Mouse (Mus musculus) gastrocnemius, postnatal 36 days (tissue): ENCODE results near the gene Ntsr1. TPM values are rescaled to one million over a fixed set of nuclear protein-coding genes. Genes with fewer than 3 reads are reported as not detected.

ENCODE experiments used
- DNase-seq, 2 experiments: peaks; one replicate each; pipeline ENCODE4 v3.0.0; 2022
- intact Hi-C: fragments of 180-260 bp; cut with DNase I; formaldehyde crosslinking; loops from one replicate; pipeline ENCODE4 v1.15.1; 2025
- total RNA-seq, 2 experiments: library from RNA; stranded (reverse); gene quantifications; 2 replicates each; pipeline ENCODE4 v1.2.3; 2021

Gene Ntsr1
- total RNA-seq, 2 experiments from 2014 or later: not detected

- intact Hi-C loops: no loop called here
- no peak for DNase-seq
Observed at GRCm38 (mm10) chr2:180501217-180501967, 1.6 kb downstream of the Ntsr1 start.

- intact Hi-C loops: no loop called here
- no peak for DNase-seq
Observed at GRCm38 (mm10) chr2:180506281-180506680, 6.5 kb downstream of the Ntsr1 start.

DNA sequence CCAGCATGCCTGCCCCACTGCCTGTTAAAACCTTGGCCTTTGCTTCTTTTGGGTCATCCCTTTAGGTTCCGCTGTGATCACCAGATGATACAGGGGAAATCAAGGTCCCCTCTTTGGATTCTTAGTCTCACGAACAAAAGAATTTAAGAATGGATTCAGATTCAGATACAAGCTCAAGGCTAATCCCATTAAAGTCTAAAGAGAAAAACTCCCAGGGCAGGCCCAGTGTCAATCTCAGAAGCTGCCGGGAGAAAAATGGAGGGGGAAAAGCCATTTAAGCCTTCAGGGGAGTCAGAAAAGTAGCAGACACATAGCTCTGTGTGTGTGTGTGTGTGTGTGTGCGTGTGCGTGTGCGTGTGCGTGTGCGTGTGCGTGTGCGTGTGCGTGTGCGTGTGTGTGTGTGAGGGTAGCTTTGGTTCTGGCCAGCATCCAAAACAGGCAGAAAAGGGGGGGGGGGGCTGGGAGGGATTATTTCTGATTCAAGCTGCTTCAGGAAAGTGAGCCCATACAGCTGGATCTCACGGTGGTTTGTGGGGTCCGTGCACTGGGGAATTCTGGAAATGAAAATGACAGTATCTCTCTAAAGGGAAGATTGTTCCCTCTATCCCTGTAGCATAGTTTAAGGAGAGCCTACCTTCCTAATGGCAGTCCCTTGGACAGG is 8.8 kb downstream of the Ntsr1 start:
- intact Hi-C loops: no loop called here
- DNase-seq: no peak

DNA sequence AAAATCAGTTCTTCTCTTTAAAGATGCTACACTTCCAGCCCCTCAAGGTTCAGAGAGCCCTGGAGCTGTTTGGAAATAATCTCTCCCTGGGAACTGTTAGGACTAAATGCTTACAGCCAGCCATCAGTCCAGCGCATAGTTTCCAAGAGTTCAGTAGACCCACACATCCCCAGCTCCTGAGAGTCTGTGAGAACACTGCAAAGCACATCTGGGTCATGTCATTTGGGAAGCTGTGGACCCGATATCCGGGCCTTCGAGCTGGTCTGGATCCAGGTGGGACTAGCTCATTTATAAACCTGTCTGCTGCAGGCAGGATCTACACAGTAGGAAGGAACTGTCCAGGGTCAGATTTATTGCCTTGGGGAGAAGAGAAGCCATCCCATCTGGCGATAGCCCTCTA is 11.1 kb downstream of the Ntsr1 start:
- DNase-seq: no peak
- intact Hi-C loops: no loop called here

DNA sequence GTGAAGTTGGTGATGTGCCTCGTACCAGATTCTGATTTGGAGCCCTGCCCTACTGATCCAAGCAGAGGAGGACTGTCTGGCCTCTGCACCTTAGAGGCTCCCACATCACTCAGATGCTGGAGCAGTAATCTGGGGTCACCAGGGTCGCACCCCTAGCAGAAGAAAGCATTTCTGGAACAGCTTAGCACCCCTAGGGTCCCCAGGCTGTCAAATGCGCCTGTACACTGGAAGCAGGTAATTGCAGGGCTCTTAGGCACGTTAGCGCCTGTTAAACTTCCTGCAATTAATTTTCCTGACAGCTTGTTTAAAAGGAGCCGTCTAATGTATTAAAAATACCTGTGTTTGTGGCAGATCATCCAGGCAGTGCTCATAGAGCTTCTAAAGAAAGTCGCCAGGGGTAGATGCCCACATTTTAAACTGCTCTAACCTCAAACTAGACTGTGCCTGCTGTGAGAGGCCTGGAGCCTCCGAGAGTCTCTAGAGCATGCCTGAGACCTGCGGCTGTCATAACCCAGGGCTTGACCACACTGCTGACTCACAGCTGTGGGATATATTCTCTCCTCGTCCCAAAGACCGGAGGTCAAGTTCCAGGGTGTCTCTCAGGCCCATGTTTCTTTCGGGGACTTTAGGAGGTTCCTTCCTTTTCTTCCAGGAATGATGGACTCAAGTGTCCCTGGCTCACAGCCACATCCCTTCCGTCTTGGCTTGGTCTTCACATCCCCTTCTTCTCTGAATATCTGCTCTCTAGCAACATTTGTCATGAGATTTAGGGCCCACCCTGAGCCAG is 12.3 kb downstream of the Ntsr1 start:
- intact Hi-C loops: no loop called here
- DNase-seq: no peak

DNA sequence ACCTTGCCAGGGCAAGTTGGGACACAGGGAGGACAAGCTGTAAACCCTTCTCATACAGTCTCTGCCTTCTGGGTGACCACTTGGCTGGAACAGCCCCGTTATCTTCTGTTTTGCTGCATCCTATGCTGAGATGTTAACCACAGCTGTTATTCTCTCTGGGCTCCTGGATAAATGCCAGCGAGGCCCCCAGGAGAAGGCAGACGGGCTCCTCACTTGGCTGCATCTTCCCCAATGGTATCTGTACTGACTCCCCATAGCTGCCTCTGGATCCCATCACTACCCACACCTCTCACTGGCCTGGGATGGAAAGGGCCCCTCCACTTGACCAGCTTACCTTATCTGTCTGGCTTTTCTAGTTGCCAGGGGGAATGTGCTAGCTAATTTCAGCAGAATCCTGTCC is 13.2 kb downstream of the Ntsr1 start:
- no peak for DNase-seq
- intact Hi-C loops: no loop called here

DNA sequence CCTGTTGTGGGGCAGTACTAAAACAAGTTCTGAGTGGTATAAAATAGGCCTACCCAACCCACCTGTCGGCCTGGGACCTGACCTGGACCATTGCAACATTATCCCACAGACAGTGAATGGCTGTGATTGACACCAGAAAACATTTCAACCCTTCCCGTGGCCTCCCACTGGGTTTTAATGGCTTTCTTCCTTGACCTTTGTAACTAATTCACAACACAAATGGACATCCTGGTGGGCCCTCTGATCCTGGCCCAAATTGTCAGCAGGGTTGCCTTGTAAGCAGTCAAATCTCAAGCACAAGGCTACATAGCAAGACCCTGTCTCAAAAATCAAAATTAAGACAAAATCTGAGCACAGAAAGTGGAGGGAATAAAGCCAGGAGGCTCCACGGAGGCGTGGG is 14.1 kb downstream of the Ntsr1 start:
- intact Hi-C loops: no loop called here
- DNase-seq: no peak

- DNase-seq: no peak
- intact Hi-C loops: no loop called here
Observed at GRCm38 (mm10) chr2:180521437-180522221, 21.9 kb downstream of the Ntsr1 start.

DNA sequence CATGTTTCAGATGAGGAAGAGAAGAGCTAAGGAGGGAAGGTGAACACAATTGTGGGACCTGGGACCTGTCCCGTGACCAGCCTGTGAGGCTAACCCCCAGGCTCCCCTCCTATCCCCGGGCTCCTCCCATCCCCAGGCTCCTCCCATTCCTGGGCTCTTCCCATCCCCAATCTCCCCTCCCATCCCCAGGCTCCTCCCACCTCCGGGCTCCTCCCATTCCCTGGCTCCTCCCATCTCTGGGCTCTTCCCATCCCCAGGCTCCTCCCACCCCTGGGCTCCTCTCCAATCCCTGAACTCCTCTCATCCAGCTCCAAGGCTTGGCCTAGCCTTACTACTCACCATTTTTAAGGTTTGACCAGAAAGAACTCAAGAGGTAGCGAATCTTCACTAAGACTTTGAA is 23.0 kb downstream of the Ntsr1 start:
- DNase-seq: no peak
- intact Hi-C loops: no loop called here

- intact Hi-C loops: no loop called here
- DNase-seq: no peak
Observed at GRCm38 (mm10) chr2:180527447-180527846, 27.7 kb downstream of the Ntsr1 start.

DNA sequence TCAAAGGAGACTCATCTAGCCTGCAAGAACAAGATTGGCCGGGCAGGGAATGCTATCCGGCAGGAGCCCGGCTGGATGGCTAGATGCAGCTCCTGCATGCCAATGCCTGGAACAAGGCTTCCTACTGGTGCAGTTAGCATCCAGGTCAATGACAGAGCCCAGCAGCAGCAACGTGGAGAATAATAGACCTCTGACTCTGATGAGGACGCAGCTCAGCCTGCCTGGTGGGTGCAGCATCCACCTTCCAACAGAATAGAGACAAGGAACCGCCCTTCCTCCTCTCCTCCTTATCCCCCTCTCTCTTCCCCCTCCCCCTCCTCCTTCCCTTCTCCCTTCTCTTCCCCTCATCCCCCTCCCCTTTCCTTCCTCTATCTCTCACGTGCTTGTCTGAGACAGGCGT is 28.1 kb downstream of the Ntsr1 start:
- intact Hi-C loops: no loop called here
- DNase-seq: no peak

GRCm38 (mm10) chr2:180530130-180530529 is 30.4 kb downstream of the Ntsr1 start:
- DNase-seq: no peak
- intact Hi-C loops: no loop called here

GRCm38 (mm10) chr2:180530584-180530983 is 30.8 kb downstream of the Ntsr1 start:
- intact Hi-C loops: no loop called here
- no peak for DNase-seq

DNA sequence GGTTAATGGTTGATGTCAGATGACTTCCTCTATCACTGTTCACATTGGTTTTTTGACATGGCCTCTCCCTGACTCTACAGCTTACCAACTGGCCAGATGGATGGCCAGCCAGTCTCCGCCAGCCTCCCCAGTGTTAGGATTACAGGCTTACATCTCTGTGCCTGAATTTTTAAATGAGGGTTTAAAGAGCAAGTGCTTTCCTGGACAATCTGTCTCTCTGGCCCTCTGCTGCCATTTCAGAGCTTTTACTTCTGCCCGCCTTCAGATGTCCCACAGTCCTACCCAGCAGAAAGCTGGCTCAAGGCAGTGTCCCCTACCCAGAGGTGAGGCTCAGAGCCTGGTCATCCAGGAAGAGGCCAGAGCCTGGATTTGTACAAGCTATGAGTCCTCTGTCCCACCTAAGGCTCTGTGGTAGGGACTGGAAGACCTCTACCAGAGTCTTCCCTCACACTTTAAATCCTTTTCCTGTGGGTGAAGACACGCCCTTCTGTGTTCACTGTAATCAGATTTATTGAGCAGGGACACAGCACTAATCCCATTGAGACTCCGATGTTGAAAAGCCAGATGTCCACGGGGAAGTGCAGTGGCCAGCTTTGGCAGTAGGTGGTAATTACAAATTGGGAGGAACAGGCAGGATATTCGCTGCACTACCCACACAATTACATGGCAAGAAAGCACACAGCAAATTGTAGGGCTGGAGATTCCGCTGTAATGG is 32.1 kb downstream of the Ntsr1 start:
- intact Hi-C loops: no loop called here
- no peak for DNase-seq

DNA sequence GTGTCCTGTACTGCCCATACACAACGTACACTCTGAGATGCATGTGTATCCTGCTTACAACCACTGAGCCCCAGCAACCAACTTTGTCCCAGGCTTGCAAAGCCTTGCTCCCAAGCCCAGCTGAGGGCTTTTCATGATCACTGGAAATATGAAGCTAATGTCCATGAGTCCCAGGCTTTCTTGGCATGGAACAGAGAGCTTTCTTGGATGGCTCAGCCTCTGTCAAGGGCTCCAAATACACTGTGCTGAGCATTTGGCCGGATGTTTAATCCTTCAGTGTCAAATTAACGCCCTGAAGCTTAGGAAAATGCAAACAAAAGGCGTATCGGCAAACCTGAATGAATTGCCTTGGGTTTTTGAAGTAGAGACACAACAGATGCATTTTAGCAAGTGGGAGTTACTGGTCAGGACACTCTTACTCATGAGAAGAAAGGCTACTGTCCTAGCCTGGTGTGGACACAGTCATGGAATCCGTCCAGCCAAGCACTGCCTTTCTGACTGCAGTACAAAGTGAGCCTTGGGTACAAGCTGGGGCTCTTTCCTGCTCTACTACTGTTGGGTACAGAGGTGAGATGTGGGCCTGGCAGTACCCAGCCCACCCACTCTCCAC is 32.7 kb downstream of the Ntsr1 start:
- intact Hi-C loops: no loop called here
- DNase-seq: no peak

GRCm38 (mm10) chr2:180533237-180533636 is 33.5 kb downstream of the Ntsr1 start:
- no peak for DNase-seq
- intact Hi-C loops: no loop called here

GRCm38 (mm10) chr2:180543675-180544074 is 43.9 kb downstream of the Ntsr1 start:
- intact Hi-C loops: no loop called here
- no peak for DNase-seq

- DNase-seq: no peak
- intact Hi-C loops: no loop called here
Observed at GRCm38 (mm10) chr2:180545046-180545445, 45.3 kb downstream of the Ntsr1 start.

GRCm38 (mm10) chr2:180547384-180548106 is 47.8 kb downstream of the Ntsr1 start:
- DNase-seq: no peak
- intact Hi-C loops: no loop called here
